Mouse (Mus musculus) hindbrain, embryonic 12.5 days (tissue): Measurements from ENCODE around the gene Met. TPM values are rescaled to one million over a fixed set of nuclear protein-coding genes. Genes with fewer than 3 reads are reported as not detected.

Experiments
- ATAC-seq: fragments of 200-750 bp; cut with Nextera tagmentation; 2 replicates; pipeline ENCODE4 v1.8.0; 2017; ENCODE audit warnings: moderate TSS enrichment; ENCODE audit not compliant: low FRiP score
- H3K27ac ChIP-seq: fragments of 300-500 bp; sonication (generic); 2 replicates; pipeline ENCODE4 v1.5.1; 2016; ENCODE audit warnings: mild to moderate bottlenecking
- H3K27me3 ChIP-seq: fragments of 300-500 bp; sonication (generic); 2 replicates; pipeline ENCODE4 v1.6.1; 2016; ENCODE audit warnings: mild to moderate bottlenecking
- H3K36me3 ChIP-seq: fragments of 300-500 bp; sonication (generic); 2 replicates; pipeline ENCODE4 v1.6.1; 2016; ENCODE audit warnings: mild to moderate bottlenecking
- H3K4me1 ChIP-seq: fragments of 300-500 bp; sonication (generic); 2 replicates; pipeline ENCODE4 v1.6.1; 2016
- H3K4me2 ChIP-seq: fragments of 300-500 bp; sonication (generic); replicated peaks from 2 replicates; pipeline ENCODE4 v1.6.1; 2016; ENCODE audit warnings: mild to moderate bottlenecking
- H3K4me3 ChIP-seq: fragments of 300-500 bp; sonication (generic); 2 replicates; pipeline ENCODE4 v1.5.1; 2016; ENCODE audit warnings: mild to moderate bottlenecking
- H3K9ac ChIP-seq: fragments of 300-500 bp; sonication (generic); 2 replicates; pipeline ENCODE4 v1.6.1; 2016; ENCODE audit warnings: mild to moderate bottlenecking, moderate library complexity
- H3K9me3 ChIP-seq: fragments of 300-500 bp; sonication (generic); replicated peaks from 2 replicates; pipeline ENCODE4 v1.6.1; 2016; ENCODE audit warnings: mild to moderate bottlenecking
- WGBS: fragments of 180-500 bp; shearing (Covaris S2); methylation state at CpG from one replicate; pipeline ENCODE4 v1.1.7; 2016; 5-methylcytosine and 5-hydroxymethylcytosine counted together
- polyA plus RNA-seq: library from polyadenylated mRNA; unstranded; fragments of >200 nt; fragmentation: Nextera tagmentation; extraction: Ambion mirVana; gene quantifications from 2 replicates; pipeline ENCODE4 v1.2.1, GENCODE M21; 2016

The Met gene
- polyA plus RNA-seq, 1 experiment from 2014 or later: 2.2 TPM

DNA sequence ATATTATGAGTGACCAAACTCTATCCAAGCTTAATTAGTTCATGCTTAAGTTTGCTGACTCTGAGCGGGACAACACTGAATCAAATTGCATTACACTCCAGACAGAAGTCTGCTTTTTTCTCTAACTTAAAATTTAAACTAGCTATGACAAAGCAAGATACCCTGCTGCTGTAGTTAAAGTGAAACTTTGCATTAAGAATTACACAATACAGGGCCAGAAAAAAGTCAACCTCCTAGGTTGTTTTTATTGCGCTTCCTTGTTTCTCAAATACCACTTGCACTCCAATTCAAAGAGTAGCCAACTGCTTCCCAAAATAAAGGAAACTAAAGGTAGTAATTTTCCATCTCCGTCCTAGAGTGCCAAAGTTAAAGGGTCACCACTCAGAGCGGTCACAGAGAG is 33.8 kb downstream of the Met start:
- H3K9ac ChIP-seq: no peak overlapping the region
- H3K4me1 ChIP-seq: no peaks in the 10 kb centered on the region
- no peak for ATAC-seq
- 63% methylated on average over 4 of the region's 4 CpGs for WGBS
- H3K27ac ChIP-seq: no peak overlapping the region
- no peak overlapping the region for H3K4me3 ChIP-seq
- H3K27me3 ChIP-seq: no peaks in the 10 kb centered on the region
- no peaks in the 10 kb centered on the region for H3K9me3 ChIP-seq
- no peaks in the 10 kb centered on the region for H3K36me3 ChIP-seq
- H3K4me2 ChIP-seq: no peak overlapping the region

GRCm38 (mm10) chr6:17498801-17499200 is 35.2 kb downstream of the Met start:
- H3K9ac ChIP-seq: no peak overlapping the region
- H3K4me3 ChIP-seq: no peak overlapping the region
- no peak overlapping the region for H3K27ac ChIP-seq
- no peak for ATAC-seq
- 77% methylated on average over 8 of the region's 8 CpGs for WGBS
- H3K27me3 ChIP-seq: no peaks in the 10 kb centered on the region
- H3K36me3 ChIP-seq: no peaks in the 10 kb centered on the region
- H3K4me2 ChIP-seq: no peak overlapping the region
- no peaks in the 10 kb centered on the region for H3K4me1 ChIP-seq
- H3K9me3 ChIP-seq: no peaks in the 10 kb centered on the region

- H3K9ac ChIP-seq: no peak overlapping the region
- no peaks in the 10 kb centered on the region for H3K4me1 ChIP-seq
- H3K9me3 ChIP-seq: no peaks in the 10 kb centered on the region
- H3K4me2 ChIP-seq: no peak overlapping the region
- no peak overlapping the region for H3K4me3 ChIP-seq
- H3K27ac ChIP-seq: no peak overlapping the region
- WGBS: 78% methylated on average over 4 of the region's 4 CpGs
- ATAC-seq: no peak
- H3K27me3 ChIP-seq: no peaks in the 10 kb centered on the region
- no peaks in the 10 kb centered on the region for H3K36me3 ChIP-seq
Observed at GRCm38 (mm10) chr6:17501440-17501839, 37.8 kb downstream of the Met start.

- Histone ChIP-seq H3K4me1 (no peaks in the 10 kb centered on the region), H3K9ac (no peak overlapping the region), H3K36me3 (no peaks in the 10 kb centered on the region), H3K4me2 (no peak overlapping the region), H3K27me3 (no peaks in the 10 kb centered on the region), H3K4me3 (no peak overlapping the region), H3K27ac (no peak overlapping the region), H3K9me3 (no peaks in the 10 kb centered on the region)
- ATAC-seq: no peak
- 73% methylated on average over 1 of the region's 1 CpGs for WGBS
Observed at GRCm38 (mm10) chr6:17502311-17502710, 38.7 kb downstream of the Met start.

DNA sequence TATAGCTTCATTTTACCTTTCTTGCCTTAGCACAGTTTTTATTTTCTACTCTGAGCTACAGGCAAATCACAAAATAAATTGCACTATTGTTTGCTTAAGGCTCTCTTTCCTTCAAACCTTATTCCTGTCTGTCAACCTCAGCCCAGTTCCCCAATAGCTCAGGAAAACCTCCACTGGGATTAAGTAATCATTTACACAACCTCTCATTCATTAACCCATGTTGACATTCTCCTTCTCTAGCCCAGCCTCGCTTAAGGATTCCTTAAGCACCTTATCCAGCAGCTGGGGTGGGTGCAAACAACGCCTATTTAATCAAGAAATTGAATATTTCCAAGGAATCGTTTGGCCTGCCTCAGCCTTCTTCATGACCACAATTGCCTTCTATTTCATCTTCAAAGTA is 40.1 kb downstream of the Met start:
- WGBS: 56% methylated on average over 3 of the region's 3 CpGs
- no peak overlapping the region for H3K4me2 ChIP-seq
- no peaks in the 10 kb centered on the region for H3K4me1 ChIP-seq
- H3K4me3 ChIP-seq: no peak overlapping the region
- H3K27ac ChIP-seq: no peak overlapping the region
- no peaks in the 10 kb centered on the region for H3K27me3 ChIP-seq
- no peak overlapping the region for H3K9ac ChIP-seq
- ATAC-seq: no peak
- no peaks in the 10 kb centered on the region for H3K9me3 ChIP-seq
- no peaks in the 10 kb centered on the region for H3K36me3 ChIP-seq

DNA sequence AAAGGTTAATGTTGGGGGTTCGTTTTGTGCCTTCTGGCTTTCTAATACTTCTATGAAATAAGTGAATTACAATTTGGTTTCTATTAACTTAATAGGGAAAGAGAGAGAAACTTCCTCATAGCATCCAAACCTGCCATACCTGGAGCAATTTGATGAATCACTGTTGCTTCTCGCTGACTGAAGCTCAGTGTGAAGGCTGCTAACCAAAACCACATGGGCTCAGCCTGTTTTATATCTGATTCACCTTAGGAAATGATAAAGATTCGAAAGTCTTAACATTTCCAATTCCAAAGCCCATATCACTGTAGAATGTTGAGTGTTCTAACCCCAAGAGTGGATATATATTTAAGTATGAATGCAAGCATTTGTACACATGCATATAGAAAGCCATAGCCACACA is 41.9 kb downstream of the Met start:
- Histone ChIP-seq H3K9ac (no peak overlapping the region), H3K36me3 (no peaks in the 10 kb centered on the region), H3K9me3 (no peaks in the 10 kb centered on the region), H3K27me3 (no peaks in the 10 kb centered on the region), H3K4me1 (no peaks in the 10 kb centered on the region), H3K27ac (no peak overlapping the region), H3K4me2 (no peak overlapping the region), H3K4me3 (no peak overlapping the region)
- 78% methylated on average over 3 of the region's 3 CpGs for WGBS
- ATAC-seq: no peak

- Histone ChIP-seq H3K36me3 (no peaks in the 10 kb centered on the region), H3K9ac (no peak overlapping the region), H3K4me2 (no peak overlapping the region), H3K27me3 (no peaks in the 10 kb centered on the region), H3K9me3 (no peaks in the 10 kb centered on the region), H3K27ac (no peak overlapping the region), H3K4me1 (no peaks in the 10 kb centered on the region), H3K4me3 (no peak overlapping the region)
- 82% methylated on average over 2 of the region's 2 CpGs for WGBS
- ATAC-seq: no peak
Observed at GRCm38 (mm10) chr6:17506831-17507230, 43.2 kb downstream of the Met start.

- no peak for ATAC-seq
- H3K36me3 ChIP-seq: no peaks in the 10 kb centered on the region
- H3K4me2 ChIP-seq: no peak overlapping the region
- H3K27me3 ChIP-seq: no peaks in the 10 kb centered on the region
- no peak overlapping the region for H3K27ac ChIP-seq
- no peak overlapping the region for H3K4me3 ChIP-seq
- WGBS: 74% methylated on average over 5 of the region's 5 CpGs
- H3K9ac ChIP-seq: no peak overlapping the region
- no peaks in the 10 kb centered on the region for H3K9me3 ChIP-seq
- no peaks in the 10 kb centered on the region for H3K4me1 ChIP-seq
Observed at GRCm38 (mm10) chr6:17508184-17508583, 44.6 kb downstream of the Met start.

GRCm38 (mm10) chr6:17508604-17509372 is 45.2 kb downstream of the Met start:
- Histone ChIP-seq H3K9me3 (no peaks in the 10 kb centered on the region), H3K36me3 (no peaks in the 10 kb centered on the region), H3K9ac (no peak overlapping the region), H3K4me3 (no peak overlapping the region), H3K4me2 (no peak overlapping the region), H3K4me1 (no peaks in the 10 kb centered on the region), H3K27ac (no peak overlapping the region), H3K27me3 (no peaks in the 10 kb centered on the region)
- WGBS: 87% methylated on average over 9 of the region's 9 CpGs
- no peak for ATAC-seq

DNA sequence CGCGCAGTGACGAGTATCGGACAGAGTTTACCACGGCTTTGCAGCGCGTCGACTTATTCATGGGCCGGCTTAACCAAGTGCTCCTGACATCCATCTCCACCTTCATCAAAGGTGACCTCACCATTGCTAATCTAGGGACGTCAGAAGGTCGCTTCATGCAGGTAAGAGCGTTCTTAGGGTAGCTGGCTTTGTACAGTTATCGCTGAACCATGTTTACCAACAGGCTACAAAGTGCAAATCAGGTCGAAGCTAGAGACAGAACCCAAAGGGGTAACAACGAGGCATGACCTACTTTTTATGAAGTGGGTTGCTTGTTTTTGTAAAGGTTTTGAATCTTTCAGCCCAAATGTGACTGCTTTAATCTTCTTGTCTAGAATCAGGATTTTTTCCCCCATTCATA is 49.8 kb downstream of the Met start:
- H3K9me3 ChIP-seq: no peaks in the 10 kb centered on the region
- no peak overlapping the region for H3K4me3 ChIP-seq
- WGBS: 91% methylated on average over 15 of the region's 15 CpGs
- ATAC-seq: no peak
- no peaks in the 10 kb centered on the region for H3K27me3 ChIP-seq
- no peak overlapping the region for H3K27ac ChIP-seq
- no peaks in the 10 kb centered on the region for H3K36me3 ChIP-seq
- H3K4me1 ChIP-seq: no peaks in the 10 kb centered on the region
- H3K4me2 ChIP-seq: no peak overlapping the region
- H3K9ac ChIP-seq: no peak overlapping the region

DNA sequence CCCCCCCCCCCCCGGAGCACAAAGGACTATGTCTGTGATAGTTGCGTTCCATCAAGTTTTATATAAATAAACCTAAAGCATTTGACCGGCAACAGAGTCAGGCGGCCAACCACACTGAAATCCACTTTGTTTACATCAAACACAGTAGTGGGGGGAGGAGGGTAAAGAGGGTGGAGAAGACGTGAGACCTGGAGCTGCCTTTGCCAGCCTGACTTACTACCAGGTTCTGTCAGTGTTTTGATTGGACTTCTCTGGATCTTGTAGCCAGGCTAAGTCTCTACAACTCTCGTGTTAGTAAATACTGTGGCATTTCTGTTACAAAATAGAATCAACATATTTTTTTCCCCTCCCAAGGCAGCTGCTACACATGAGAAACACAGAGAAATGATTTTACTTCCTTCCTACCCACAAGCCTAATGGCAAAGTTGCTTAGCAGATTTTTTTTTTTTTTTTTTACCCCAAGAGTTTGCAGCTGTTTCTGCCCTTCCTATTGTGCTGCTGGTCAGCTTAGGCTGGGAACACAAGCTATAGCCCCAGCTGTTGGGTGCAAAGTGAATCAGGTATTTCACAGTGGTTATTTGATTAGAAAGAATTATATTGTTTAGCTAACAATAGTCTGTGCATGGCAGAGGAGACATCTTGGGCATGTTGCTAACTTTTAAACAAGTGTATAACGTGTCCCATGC is 52.3 kb downstream of the Met start:
- H3K9me3 ChIP-seq: no peaks in the 10 kb centered on the region
- no peak overlapping the region for H3K27ac ChIP-seq
- H3K36me3 ChIP-seq: no peaks in the 10 kb centered on the region
- no peak overlapping the region for H3K4me2 ChIP-seq
- WGBS: 32% methylated on average over 7 of the region's 7 CpGs
- no peak for ATAC-seq
- no peak overlapping the region for H3K4me3 ChIP-seq
- H3K4me1 ChIP-seq: no peaks in the 10 kb centered on the region
- no peaks in the 10 kb centered on the region for H3K27me3 ChIP-seq
- no peak overlapping the region for H3K9ac ChIP-seq

DNA sequence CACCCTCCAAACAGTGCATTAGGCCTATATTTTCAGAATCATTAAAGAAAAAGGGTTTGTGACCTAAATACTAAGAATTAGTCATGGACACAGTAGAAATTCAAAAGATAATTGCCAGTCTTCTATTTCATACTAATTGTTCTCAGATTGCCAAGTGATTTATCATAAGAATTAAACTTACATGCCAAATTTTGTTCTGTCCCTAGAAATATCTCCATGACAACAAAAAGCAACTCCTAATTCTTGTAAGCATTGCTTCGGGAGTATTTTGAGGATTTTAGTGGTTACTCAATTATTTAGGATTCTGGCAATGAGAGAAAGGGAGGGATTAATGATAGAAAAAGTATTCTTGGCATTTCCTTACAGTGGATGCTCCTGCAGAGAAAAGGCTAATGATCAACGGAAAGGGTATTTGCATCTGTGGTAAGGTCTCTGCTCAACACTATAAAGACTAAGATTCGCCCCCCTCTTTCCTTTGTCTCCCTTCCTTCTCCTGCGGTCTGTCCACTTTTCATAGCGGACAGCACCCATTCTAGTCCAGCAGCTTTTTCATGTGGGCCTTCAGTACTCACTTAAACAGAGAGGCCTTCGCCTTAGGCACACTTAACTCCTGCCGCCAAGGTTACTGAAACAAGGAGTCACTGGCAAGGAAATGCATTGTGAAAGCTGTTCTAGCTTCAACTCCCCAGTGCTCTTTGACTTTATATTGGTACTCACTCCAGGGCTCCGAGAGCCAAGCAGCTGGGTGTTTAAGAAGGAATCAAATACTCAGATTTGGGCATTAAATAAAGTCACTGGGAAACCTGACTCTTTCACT is 58.5 kb downstream of the Met start:
- ATAC-seq: no peak
- H3K36me3 ChIP-seq: no peaks in the 10 kb centered on the region
- WGBS: 43% methylated on average over 8 of the region's 8 CpGs

More for the DNA sequence above, 58.5 kb downstream of the Met start:
- Histone ChIP-seq H3K27me3 (no peaks in the 10 kb centered on the region), H3K9me3 (no peaks in the 10 kb centered on the region), H3K9ac (no peak overlapping the region), H3K4me2 (no peak overlapping the region), H3K4me3 (no peak overlapping the region), H3K4me1 (no peaks in the 10 kb centered on the region), H3K27ac (no peak overlapping the region)
